Mouse (Mus musculus) bone marrow macrophage, adult 2 months (primary cell): ENCODE data around the gene Ciita. TPM values are rescaled to one million over a fixed set of nuclear protein-coding genes. Genes with fewer than 3 reads are reported as not detected.

Source experiments
- H3K27ac ChIP-seq: 2 replicates; pipeline ENCODE4 v1.5.1; 2012; ENCODE audit warnings: low read depth, low read length; ENCODE audit not compliant: insufficient read depth
- H3K4me1 ChIP-seq: 2 replicates; pipeline ENCODE4 v1.6.1; 2012; ENCODE audit warnings: low read length; ENCODE audit not compliant: control insufficient read depth, insufficient read depth
- H3K4me3 ChIP-seq: 2 replicates; pipeline ENCODE4 v1.5.1; 2012; ENCODE audit warnings: mild to moderate bottlenecking, low read length, moderate library complexity; ENCODE audit not compliant: insufficient read depth
- CTCF ChIP-seq: IDR thresholded peaks from 2 replicates; pipeline ENCODE4 v1.5.1; 2012; ENCODE audit warnings: low read depth, mild to moderate bottlenecking, low read length, moderate library complexity
- POLR2A ChIP-seq: IDR thresholded peaks from 2 replicates; pipeline ENCODE4 v1.6.1; 2012; ENCODE audit warnings: mild to moderate bottlenecking, low read depth, low read length, borderline replicate concordance
- polyA plus RNA-seq: library from polyadenylated mRNA; stranded (reverse); fragments of >200 nt; gene quantifications from 2 replicates; pipeline ENCODE4 v1.2.4, GENCODE M21; 2012; ENCODE audit not compliant: missing spikeins, insufficient read depth, insufficient read length

The Ciita gene
- polyA plus RNA-seq, 1 experiment = 67.4 TPM

DNA sequence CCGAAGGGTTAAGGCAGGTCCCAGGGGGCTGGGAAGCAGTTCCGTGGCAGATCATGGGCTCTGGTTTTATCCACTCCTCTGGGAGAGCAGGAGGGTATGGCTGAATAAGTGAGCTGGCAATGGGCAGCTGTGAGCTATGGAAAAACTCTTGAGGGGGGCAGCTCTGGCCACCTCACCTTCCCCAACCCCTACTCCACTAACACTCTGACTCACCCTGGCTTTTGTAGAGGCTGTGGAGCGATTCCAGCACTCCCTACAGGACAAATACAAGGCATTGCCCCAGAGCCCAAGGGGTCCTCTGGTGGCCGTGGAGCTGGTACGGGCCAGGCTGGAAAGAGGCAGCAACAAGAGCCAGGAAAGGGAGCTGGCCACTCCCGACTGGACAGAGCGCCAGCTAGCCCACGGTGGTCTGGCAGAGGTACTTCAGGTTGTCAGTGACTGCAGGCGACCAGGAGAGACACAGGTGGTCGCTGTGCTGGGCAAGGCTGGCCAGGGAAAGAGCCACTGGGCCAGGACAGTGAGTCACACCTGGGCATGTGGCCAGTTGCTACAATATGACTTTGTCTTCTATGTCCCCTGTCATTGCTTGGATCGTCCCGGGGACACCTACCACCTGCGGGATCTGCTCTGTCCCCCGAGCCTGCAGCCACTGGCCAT, 30.7 kb downstream of the Ciita start:
- Histone ChIP-seq H3K27ac (no peak overlapping the region), H3K4me3 (no peak overlapping the region), H3K4me1 (no peaks in the 10 kb centered on the region)
- TF ChIP-seq CTCF = no peak

GRCm38 (mm10) chr16:10511134-10511520, 31.3 kb downstream of the Ciita start:
- Histone ChIP-seq H3K27ac (no peak overlapping the region), H3K4me1 (no peaks in the 10 kb centered on the region), H3K4me3 (no peak overlapping the region)
- TF ChIP-seq CTCF (no peak), POLR2A (no peak)

- Histone ChIP-seq H3K27ac (no peak overlapping the region), H3K4me3 (no peak overlapping the region), H3K4me1 (no peaks in the 10 kb centered on the region)
- TF ChIP-seq POLR2A (no peak), CTCF (no peak)
Observed at GRCm38 (mm10) chr16:10515953-10516572, 36.2 kb downstream of the Ciita start.

DNA sequence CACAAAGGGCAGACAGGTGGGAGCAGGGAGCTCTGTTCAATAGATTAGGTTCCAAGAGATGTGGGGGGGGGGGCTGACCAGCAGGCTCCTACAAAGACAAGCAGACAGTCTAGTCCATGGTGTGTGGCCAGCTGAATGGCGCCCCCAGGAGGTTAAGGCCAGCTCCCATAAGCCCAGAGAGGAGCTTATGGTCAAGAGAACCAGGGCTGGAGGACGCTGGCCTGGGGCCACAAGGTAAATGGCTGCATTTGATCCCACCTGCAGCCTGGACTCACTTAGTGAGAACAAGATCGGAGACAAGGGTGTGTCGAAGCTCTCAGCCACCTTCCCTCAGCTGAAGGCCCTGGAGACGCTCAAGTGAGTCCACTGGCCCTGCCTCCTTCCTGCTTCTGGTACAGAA, 38.2 kb downstream of the Ciita start:
- Histone ChIP-seq H3K27ac (no peak overlapping the region), H3K4me1 (peaks cover 3% of the 10 kb centered on the region; the same call in 1 of the 2 replicates), H3K4me3 (no peak overlapping the region)
- TF ChIP-seq POLR2A = no peak
- 0 out of 2 replicates have a peak, but pooled peaks have one; percentile 14 for TF ChIP-seq CTCF

DNA sequence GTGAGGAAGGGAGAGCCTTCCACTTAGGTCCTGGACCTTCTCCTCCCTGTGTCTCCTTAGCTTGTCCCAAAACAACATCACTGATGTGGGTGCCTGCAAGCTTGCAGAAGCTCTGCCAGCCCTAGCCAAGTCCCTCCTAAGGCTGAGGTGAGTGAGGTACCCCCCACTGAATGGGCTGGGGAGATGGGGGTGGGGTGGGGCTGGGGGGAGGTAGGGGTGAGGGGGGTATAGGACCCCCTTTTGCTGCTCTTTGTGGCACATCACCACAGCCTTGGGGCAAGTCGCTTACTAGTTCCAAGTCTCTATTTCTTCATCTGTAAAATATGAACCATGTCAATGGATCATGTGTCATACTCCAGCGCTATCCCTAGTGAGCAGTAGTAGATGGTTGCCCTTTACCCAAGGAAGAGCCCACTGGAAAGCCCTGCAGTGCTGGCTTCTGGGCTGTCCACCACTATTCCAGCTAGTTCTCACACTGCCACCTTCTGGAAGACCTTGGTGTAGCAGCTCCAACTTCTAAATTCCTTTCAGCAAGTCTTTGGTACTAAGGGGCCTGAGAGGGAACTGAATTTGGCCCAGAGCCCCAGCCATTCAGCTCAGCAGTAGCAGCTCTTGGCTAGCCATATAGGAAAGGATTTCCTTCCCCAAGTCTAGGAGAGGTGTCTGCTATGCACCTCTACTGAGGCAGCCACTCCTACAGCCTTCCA, 41.2 kb downstream of the Ciita start:
- no peak overlapping the region for H3K27ac ChIP-seq

DNA sequence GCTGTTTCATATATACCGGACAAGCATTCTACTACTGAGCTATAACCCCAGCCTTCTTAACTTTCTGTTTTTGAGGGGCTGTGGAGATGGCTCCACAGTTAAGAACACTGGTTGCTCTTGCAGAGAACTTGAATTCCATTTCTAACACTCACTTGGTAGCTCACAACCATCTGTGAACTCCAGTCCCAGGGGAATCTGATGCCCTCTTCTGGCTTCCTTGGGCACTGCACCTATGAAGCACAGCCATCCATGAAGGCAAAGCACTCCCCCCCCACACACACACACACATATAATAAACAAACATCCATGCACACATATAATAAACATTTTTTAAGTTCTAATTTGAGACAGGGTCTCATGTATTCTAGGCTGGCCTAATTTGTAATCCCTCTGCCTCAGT, 43.0 kb downstream of the Ciita start:
- no peak overlapping the region for H3K4me3 ChIP-seq
- peaks cover 3% of the 10 kb centered on the region; the same call in 1 of the 2 replicates for H3K4me1 ChIP-seq
- peak; percentile 41; the same call in 1 of the 2 replicates for TF ChIP-seq CTCF
- no peak for TF ChIP-seq POLR2A
- no peak overlapping the region for H3K27ac ChIP-seq

More for the DNA sequence above, 41.2 kb downstream of the Ciita start:
- no peak for TF ChIP-seq POLR2A
- TF ChIP-seq CTCF = peak; percentile 49
- Histone ChIP-seq H3K4me3 (no peak overlapping the region), H3K4me1 (peaks cover 3% of the 10 kb centered on the region; the same call in 1 of the 2 replicates)

DNA sequence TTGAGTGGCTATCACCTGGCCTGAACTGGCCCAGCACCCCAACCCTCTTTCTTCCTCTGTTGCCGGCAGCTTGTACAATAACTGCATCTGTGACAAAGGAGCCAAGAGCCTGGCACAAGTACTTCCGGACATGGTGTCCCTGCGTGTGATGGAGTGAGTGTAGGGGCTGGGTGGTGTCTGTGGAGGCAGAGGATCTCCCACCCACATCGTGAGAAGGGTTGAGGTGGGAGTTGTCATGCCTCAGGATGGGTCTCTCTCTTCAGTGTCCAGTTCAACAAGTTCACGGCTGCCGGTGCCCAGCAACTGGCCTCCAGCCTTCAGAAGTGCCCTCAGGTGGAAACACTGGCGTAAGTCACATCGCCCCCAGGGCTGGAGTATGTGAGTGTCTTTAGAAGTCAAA, 43.8 kb downstream of the Ciita start:
- Histone ChIP-seq H3K27ac (no peak overlapping the region), H3K4me3 (no peak overlapping the region), H3K4me1 (peaks cover 3% of the 10 kb centered on the region; the same call in 1 of the 2 replicates)
- TF ChIP-seq POLR2A (no peak), CTCF (no peak)

DNA sequence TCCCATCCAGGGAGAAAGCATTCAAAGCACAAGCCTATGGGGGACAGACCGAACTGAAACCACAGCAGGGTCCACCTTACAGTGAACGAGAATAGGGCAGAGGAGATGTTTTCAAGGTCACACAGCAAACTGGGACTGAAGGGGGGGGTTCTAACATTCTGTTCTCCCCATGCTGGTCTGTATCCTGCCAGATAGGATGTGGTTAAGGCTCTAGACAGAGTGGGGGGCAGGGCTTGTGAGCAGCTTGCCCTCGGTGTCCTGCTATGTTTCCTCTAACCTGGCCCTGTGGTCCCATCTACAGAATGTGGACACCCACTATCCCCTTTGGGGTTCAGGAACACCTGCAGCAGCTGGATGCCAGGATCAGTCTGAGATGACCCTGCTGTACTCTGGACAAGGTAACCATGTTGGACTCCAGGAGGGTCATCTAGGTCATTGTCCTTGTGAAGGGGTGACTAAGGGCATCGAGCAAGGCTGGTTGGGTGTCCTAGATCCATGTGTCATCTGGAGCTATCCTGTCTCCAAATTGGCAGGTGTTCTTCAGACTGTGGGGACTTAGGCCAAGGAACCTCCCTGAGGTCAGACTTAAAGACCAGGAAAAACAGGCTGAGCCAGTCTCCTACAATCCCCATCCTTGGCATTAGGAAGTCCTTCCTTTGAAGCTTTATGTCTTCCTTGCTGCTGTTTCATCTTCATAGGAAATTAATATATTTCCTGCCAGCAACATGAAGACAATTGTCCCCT, 45.2 kb downstream of the Ciita start:
- no peak for TF ChIP-seq CTCF
- TF ChIP-seq POLR2A = no peak
- Histone ChIP-seq H3K4me1 (peaks cover 3% of the 10 kb centered on the region; the same call in 1 of the 2 replicates), H3K4me3 (no peak overlapping the region), H3K27ac (no peak overlapping the region)

GRCm38 (mm10) chr16:10525610-10525980, 45.7 kb downstream of the Ciita start:
- no peak overlapping the region for H3K4me3 ChIP-seq
- H3K4me1 ChIP-seq = peaks cover 3% of the 10 kb centered on the region; the same call in 1 of the 2 replicates
- no peak for TF ChIP-seq POLR2A
- TF ChIP-seq CTCF = no peak
- no peak overlapping the region for H3K27ac ChIP-seq

- H3K4me3 ChIP-seq = no peak overlapping the region
- no peak for TF ChIP-seq POLR2A
- no peak for TF ChIP-seq CTCF
- no peak overlapping the region for H3K27ac ChIP-seq
- no peaks in the 10 kb centered on the region for H3K4me1 ChIP-seq
Observed at GRCm38 (mm10) chr16:10527046-10527644, 47.3 kb downstream of the Ciita start.
